7 mouse cellular contexts compared by ENCODE assay signal in the genomic region with DNA sequence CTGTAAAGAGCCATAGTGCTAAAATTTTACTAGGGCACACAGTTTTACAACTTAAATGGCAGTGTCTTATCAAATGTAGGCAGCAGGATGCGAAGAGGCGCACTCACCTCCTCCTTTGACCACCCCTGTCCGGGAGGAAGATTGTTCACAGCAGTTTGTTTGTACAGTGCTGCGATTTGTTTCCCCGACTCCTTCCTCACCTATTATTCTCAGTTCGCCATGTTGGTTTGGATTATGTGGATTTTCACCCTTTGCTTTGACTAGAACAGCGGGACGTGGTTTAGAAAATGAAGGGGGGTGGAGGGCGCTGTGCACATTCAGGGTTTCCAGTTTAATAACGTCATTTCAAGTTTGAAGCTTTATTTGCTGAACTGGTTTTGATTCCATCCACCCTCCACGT. TPM values are rescaled to one million over a fixed set of nuclear protein-coding genes. Genes with fewer than 3 reads are reported as not detected.
DNase-seq lines count a peak whose midpoint lies in the region; ATAC-seq lines count a peak whose summit lies in the region.

No protein-coding gene starts in this region.

- H3K4me2 ChIP-seq in forebrain, embryonic 11.5 days (ENCODE audit: low read depth, low read length, severe bottlenecking) = peak overlapping the region; percentile 92
- peak overlapping the region; percentile 86 for H3K4me2 ChIP-seq in intestine, embryonic 15.5 days (replicated peaks)
- H3K4me2 ChIP-seq in midbrain, embryonic 15.5 days = peak overlapping the region; percentile 82

- peaks cover 10% of the 10 kb centered on the region for H3K4me1 ChIP-seq in megakaryocyte, embryonic 14.5 days
- no peaks in the 10 kb centered on the region for H3K4me1 ChIP-seq in forebrain, embryonic 11.5 days (replicated peaks; ENCODE audit: control insufficient read depth, insufficient read depth, low read length)
- no peaks in the 10 kb centered on the region for H3K4me1 ChIP-seq in intestine, embryonic 15.5 days (replicated peaks)
- 0 out of 2 replicates have a peak, but pooled peaks cover 4% of the 10 kb centered on the region for H3K4me1 ChIP-seq in midbrain, embryonic 15.5 days

- H3K27me3 ChIP-seq in megakaryocyte, embryonic 14.5 days (replicated peaks) = peaks cover 11% of the 10 kb centered on the region
- H3K27me3 ChIP-seq in forebrain, embryonic 11.5 days (ENCODE audit: control insufficient read depth, insufficient read depth, low read length) = no peaks in the 10 kb centered on the region
- no peaks in the 10 kb centered on the region for H3K27me3 ChIP-seq in intestine, embryonic 15.5 days (replicated peaks)
- peaks cover 4% of the 10 kb centered on the region; the same call in 1 of the 2 replicates for H3K27me3 ChIP-seq in midbrain, embryonic 15.5 days (replicated peaks)

- H3K9ac ChIP-seq in forebrain, embryonic 11.5 days (ENCODE audit: low read length) = peak overlapping the region; percentile 72
- H3K9ac ChIP-seq in intestine, embryonic 15.5 days = peak overlapping the region; percentile 61
- H3K9ac ChIP-seq in midbrain, embryonic 15.5 days = peak overlapping the region; percentile 68

- no peak for DNase-seq in forebrain, embryonic 11.5 days (ENCODE audit: low spot score)
- DNase-seq in spleen, postnatal 14 days (ENCODE audit: low spot score in 2 of 2) = no peak
- no peak for DNase-seq in natural killer cell, adult 2 months (ENCODE audit: low spot score in 2 of 2)

- H3K27ac ChIP-seq in forebrain, embryonic 11.5 days (ENCODE audit: low read depth, low read length) = peak overlapping the region; percentile 84
- peak overlapping the region; percentile 7; the same call in 1 of the 2 replicates for H3K27ac ChIP-seq in intestine, embryonic 15.5 days
- peak overlapping the region; percentile 86 for H3K27ac ChIP-seq in midbrain, embryonic 15.5 days

- WGBS in forebrain, embryonic 11.5 days = under 1% methylated on average over 11 of the region's 11 CpGs
- WGBS in intestine, embryonic 15.5 days = 10% methylated on average over 11 of the region's 11 CpGs
- under 1% methylated on average over 11 of the region's 11 CpGs for WGBS in midbrain, embryonic 15.5 days

- H3K36me3 ChIP-seq in megakaryocyte, embryonic 14.5 days (replicated peaks; ENCODE audit: low read length) = no peaks in the 10 kb centered on the region
- H3K36me3 ChIP-seq in forebrain, embryonic 11.5 days (ENCODE audit: control insufficient read depth, insufficient read depth, low read length) = no peaks in the 10 kb centered on the region
- no peaks in the 10 kb centered on the region for H3K36me3 ChIP-seq in intestine, embryonic 15.5 days
- H3K36me3 ChIP-seq in midbrain, embryonic 15.5 days (replicated peaks) = no peaks in the 10 kb centered on the region

- no peaks in the 10 kb centered on the region for H3K9me3 ChIP-seq in megakaryocyte, embryonic 14.5 days
- no peaks in the 10 kb centered on the region for H3K9me3 ChIP-seq in forebrain, embryonic 11.5 days (ENCODE audit: control insufficient read depth, low read length)
- no peaks in the 10 kb centered on the region for H3K9me3 ChIP-seq in intestine, embryonic 15.5 days
- H3K9me3 ChIP-seq in midbrain, embryonic 15.5 days = no peaks in the 10 kb centered on the region

- no peak for ATAC-seq in megakaryocyte, adult 5-6 weeks (ENCODE audit: poor library complexity, severe bottlenecking)
- peak; percentile 44 for ATAC-seq in forebrain, embryonic 11.5 days (replicated peaks; ENCODE audit: low FRiP score)
- no peak for ATAC-seq in intestine, embryonic 15.5 days
- peak; percentile 47; the same call in 1 of the 2 replicates for ATAC-seq in midbrain, embryonic 15.5 days (replicated peaks)

- H3K4me3 ChIP-seq in megakaryocyte, embryonic 14.5 days (replicated peaks) = peak overlapping the region; percentile 62
- peak overlapping the region; percentile 52 for H3K4me3 ChIP-seq in forebrain, embryonic 11.5 days (ENCODE audit: low read depth, low read length)
- peak overlapping the region; percentile 64 for H3K4me3 ChIP-seq in intestine, embryonic 15.5 days (replicated peaks)
- H3K4me3 ChIP-seq in midbrain, embryonic 15.5 days = peak overlapping the region; percentile 72

RNA-seq across cellular contexts. Expression of a gene that starts 6.4 kb away (rescaled TPM):
- not detected in 2 replicates for polyA plus RNA-seq in megakaryocyte, embryonic 14.5 days (2012; ENCODE audit: insufficient read depth, low replicate concordance)
- not detected in 2 replicates for total RNA-seq in megakaryocyte, adult 5-6 weeks (2015)
- total RNA-seq in megakaryocyte, adult 5-6 weeks (2017) = 0.18 TPM in 1 of 2 replicates, not detected in the other
- 79.1 and 79.3 TPM in 2 replicates for polyA plus RNA-seq in forebrain, embryonic 11.5 days (2014; fragmentation: Nextera tagmentation; extraction: Ambion mirVana)
- polyA plus RNA-seq in intestine, embryonic 15.5 days (2015; fragmentation: Nextera tagmentation; extraction: Ambion mirVana) = 9.2 and 11.0 TPM in 2 replicates
- polyA plus RNA-seq in midbrain, embryonic 15.5 days (2015; fragmentation: Nextera tagmentation; extraction: Ambion mirVana) = 16.5 and 22.3 TPM in 2 replicates

Comparison
In these comparisons a context has a peak if more than half of its experiments do, and no peak if none do; other contexts are left out.
1. ATAC-seq: peak in forebrain, embryonic 11.5 days (single experiment) and midbrain, embryonic 15.5 days (single experiment); none in megakaryocyte, adult 5-6 weeks (single experiment) and intestine, embryonic 15.5 days (single experiment).
2. H3K27ac ChIP-seq: peak in every context shown above with its lines; median percentile 86 in midbrain, embryonic 15.5 days; 84 in forebrain, embryonic 11.5 days; 7 in intestine, embryonic 15.5 days.
3. RNA of a gene that starts 6.4 kb away (polyA plus RNA-seq): 79.1 to 79.3 TPM in forebrain, embryonic 11.5 days, 16.5 to 22.3 TPM in midbrain, embryonic 15.5 days and 9.2 to 11.0 TPM in intestine, embryonic 15.5 days; not detected in megakaryocyte, embryonic 14.5 days; every median in the first group is over 10 times any median in the second.
4. Peak in every context shown above with its lines, with median percentiles within 50 percentile points of each other: H3K4me3 ChIP-seq, H3K4me2 ChIP-seq and H3K9ac ChIP-seq.